Mouse (Mus musculus) intestine, embryonic 14.5 days (tissue): ENCODE measurements at regions not wholly inside any gene's neighbourhood (a gene's known extent, or its start where the extent isn't known, plus 50 kb on each side); places are given as distances from the start of the nearest gene placed in this dataset.

Experiments used
- ATAC-seq: fragments of 200-750 bp; cut with Nextera tagmentation; replicated peaks from 2 replicates; pipeline ENCODE4 v1.8.0; 2017; ENCODE audit warnings: low read depth, moderate number of reproducible peaks, moderate TSS enrichment, moderate library complexity; ENCODE audit not compliant: low FRiP score, low TSS enrichment
- DNase-seq: peaks from one replicate; pipeline ENCODE4 v3.0.0-alpha.2; 2018; ENCODE audit warnings: low spot score
- H3K27ac ChIP-seq: fragments of 300-500 bp; sonication (generic); 2 replicates; pipeline ENCODE4 v1.5.1; 2014; ENCODE audit warnings: low read depth, mild to moderate bottlenecking, control low read depth
- H3K27me3 ChIP-seq: fragments of 300-500 bp; sonication (generic); replicated peaks from 2 replicates; pipeline ENCODE4 v1.6.1; 2014; ENCODE audit warnings: low read length, control low read depth; ENCODE audit not compliant: control insufficient read depth, insufficient read depth
- H3K36me3 ChIP-seq: fragments of 300-500 bp; sonication (generic); 2 replicates; pipeline ENCODE4 v1.6.1; 2014; ENCODE audit warnings: low read length, control low read depth; ENCODE audit not compliant: control insufficient read depth, insufficient read depth
- H3K4me1 ChIP-seq: fragments of 300-500 bp; sonication (generic); replicated peaks from 2 replicates; pipeline ENCODE4 v1.6.1; 2014; ENCODE audit warnings: low read length, control low read depth, mixed read lengths; ENCODE audit not compliant: control insufficient read depth, insufficient read depth
- H3K4me2 ChIP-seq: fragments of 300-500 bp; sonication (generic); 2 replicates; pipeline ENCODE4 v1.6.1; 2014; ENCODE audit warnings: low read length
- H3K4me3 ChIP-seq: fragments of 300-500 bp; sonication (generic); 2 replicates; pipeline ENCODE4 v1.5.1; 2014; ENCODE audit warnings: low read depth, low read length, control low read depth, mixed read lengths
- H3K9ac ChIP-seq: fragments of 300-500 bp; sonication (generic); 2 replicates; pipeline ENCODE4 v1.6.1; 2014; ENCODE audit warnings: mild to moderate bottlenecking, low read length
- H3K9me3 ChIP-seq: fragments of 300-500 bp; sonication (generic); 2 replicates; pipeline ENCODE4 v1.6.1; 2016; ENCODE audit warnings: low read length, control low read depth; ENCODE audit not compliant: control insufficient read depth
- WGBS: fragments of 180-500 bp; shearing (Covaris S2); extraction: QIAGEN DNeasy Blood & Tissue Kit; methylation state at CpG from one replicate; pipeline ENCODE4 v1.1.7; 2014; 5-methylcytosine and 5-hydroxymethylcytosine counted together

DNA sequence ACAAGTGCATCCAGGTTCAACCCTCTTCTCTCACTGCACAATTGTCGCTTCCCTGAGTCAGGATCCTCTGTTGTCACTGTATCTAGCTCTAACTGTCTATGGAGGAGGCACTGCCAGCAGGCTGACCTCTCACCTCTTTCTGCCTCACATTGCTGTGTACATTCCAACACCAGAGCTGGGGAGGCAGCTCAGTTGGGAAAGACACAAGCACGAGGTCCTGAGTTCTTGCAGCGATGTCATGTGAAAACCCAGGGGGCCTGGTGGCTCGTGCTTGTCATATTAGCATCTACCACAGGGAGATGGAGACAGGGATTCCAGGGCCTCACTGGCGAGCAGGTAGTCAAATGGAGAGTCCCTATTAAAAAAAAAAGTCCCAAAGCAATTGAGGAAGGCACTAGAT lies 334.2 kb downstream of the Diras2 start:
- Histone ChIP-seq H3K4me3 (no peak overlapping the region), H3K27me3 (no peaks in the 10 kb centered on the region), H3K4me2 (no peak overlapping the region), H3K9ac (no peak overlapping the region), H3K27ac (no peak overlapping the region), H3K36me3 (no peaks in the 10 kb centered on the region), H3K4me1 (no peaks in the 10 kb centered on the region), H3K9me3 (no peaks in the 10 kb centered on the region)
- no peak for ATAC-seq
- no peak for DNase-seq
- 69% methylated on average over 5 of the region's 5 CpGs for WGBS

DNA sequence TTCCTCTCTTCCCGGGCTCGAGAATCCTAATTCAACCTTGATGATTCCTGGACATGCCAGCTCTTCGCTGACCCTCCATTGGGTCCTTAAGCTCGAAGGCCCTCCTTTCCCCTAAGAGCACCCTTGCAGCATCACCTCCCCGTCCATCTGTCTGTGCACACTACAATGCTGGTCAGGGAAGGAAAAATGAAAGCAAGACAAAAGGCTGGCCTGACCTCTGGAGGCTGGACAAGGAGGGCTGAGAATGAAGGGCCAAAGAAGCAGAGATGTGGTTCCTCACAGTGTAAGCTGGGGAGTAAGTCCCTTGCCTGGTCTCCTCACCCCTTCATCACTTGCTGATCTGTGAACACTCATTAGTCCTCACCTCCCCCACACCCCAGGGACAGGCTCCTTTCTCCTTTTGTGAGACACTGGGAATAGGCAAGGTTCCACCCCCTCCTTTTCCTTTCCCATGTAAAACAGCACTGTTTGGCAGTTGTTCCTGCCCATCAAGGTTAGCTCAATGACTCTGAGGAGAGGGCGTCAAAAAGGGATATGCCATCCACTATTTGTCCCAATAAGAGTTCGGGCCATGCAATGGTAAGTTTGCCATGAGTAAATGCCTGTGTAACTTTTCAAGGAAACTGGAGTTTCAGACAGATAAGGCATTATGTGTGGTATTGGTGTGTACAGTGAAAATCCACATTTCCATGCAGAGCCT lies 332.3 kb downstream of the Diras2 start:
- H3K27ac ChIP-seq: no peak overlapping the region
- 86% methylated on average over 7 of the region's 7 CpGs for WGBS
- H3K9me3 ChIP-seq: no peaks in the 10 kb centered on the region
- H3K4me1 ChIP-seq: no peaks in the 10 kb centered on the region
- H3K9ac ChIP-seq: no peak overlapping the region
- H3K27me3 ChIP-seq: no peaks in the 10 kb centered on the region
- H3K36me3 ChIP-seq: no peaks in the 10 kb centered on the region
- no peak overlapping the region for H3K4me2 ChIP-seq
- no peak overlapping the region for H3K4me3 ChIP-seq
- DNase-seq (no peak), ATAC-seq (no peak)

DNA sequence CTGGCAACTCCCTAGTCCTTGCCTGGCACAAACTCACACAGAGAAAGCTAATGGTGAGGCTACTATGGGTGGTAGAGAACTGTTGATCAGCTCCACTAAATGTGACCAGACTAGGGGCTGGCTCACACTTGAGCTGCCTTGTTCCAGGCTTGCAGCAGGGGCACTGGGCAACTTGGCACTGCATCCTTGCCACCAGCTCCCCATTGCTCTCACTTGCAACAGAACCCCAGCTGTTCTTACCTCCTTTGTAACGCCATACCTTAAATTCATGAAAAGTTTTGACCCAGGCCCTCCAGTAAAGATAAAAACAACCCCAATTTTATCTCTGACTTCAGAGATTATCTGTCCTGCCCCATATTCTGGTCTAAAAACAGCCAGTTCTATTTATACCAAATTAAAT lies 328.7 kb downstream of the Diras2 start:
- DNase-seq: no peak
- ATAC-seq: no peak
- whole genome bisulfite sequencing: 71% methylated on average over 1 of the region's 1 CpGs
- Histone ChIP-seq H3K36me3 (no peaks in the 10 kb centered on the region), H3K9me3 (no peaks in the 10 kb centered on the region), H3K27ac (no peak overlapping the region), H3K4me1 (no peaks in the 10 kb centered on the region), H3K4me3 (no peak overlapping the region), H3K9ac (no peak overlapping the region), H3K27me3 (no peaks in the 10 kb centered on the region), H3K4me2 (no peak overlapping the region)

DNA sequence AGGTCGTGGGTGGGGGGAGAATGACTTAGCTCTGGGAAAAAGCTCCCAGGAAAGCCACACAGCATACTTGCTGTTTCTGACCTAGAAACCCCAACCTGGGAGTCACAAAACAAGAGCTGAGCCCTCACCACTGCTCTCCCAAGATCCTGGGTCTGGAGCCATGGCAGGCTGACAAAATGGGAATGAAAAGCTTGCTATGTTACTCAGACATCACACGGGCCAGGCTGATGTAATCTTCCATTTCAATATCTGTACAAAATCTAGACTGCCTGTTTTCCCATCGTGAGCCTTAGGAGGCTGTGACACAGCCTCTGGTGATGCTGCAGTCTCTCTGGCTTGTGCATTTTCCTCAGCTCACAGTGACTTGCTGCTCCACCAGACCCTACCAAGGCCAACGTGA lies 325.1 kb downstream of the Diras2 start:
- DNase-seq (no peak), ATAC-seq (no peak)
- no peaks in the 10 kb centered on the region for H3K4me1 ChIP-seq
- no peak overlapping the region for H3K4me3 ChIP-seq
- WGBS: 73% methylated on average over 4 of the region's 4 CpGs
- no peak overlapping the region for H3K27ac ChIP-seq
- H3K4me2 ChIP-seq: no peak overlapping the region
- no peak overlapping the region for H3K9ac ChIP-seq
- no peaks in the 10 kb centered on the region for H3K36me3 ChIP-seq
- H3K9me3 ChIP-seq: no peaks in the 10 kb centered on the region
- H3K27me3 ChIP-seq: no peaks in the 10 kb centered on the region

- Histone ChIP-seq H3K27me3 (no peaks in the 10 kb centered on the region), H3K27ac (no peak overlapping the region), H3K9me3 (no peaks in the 10 kb centered on the region), H3K9ac (no peak overlapping the region), H3K4me3 (no peak overlapping the region), H3K4me1 (no peaks in the 10 kb centered on the region), H3K36me3 (no peaks in the 10 kb centered on the region), H3K4me2 (no peak overlapping the region)
- no peak for DNase-seq
- WGBS: 90% methylated on average over 5 of the region's 5 CpGs
- ATAC-seq: no peak
Observed at GRCm38 (mm10) chr13:52216343-52216742, 314.7 kb downstream of the Diras2 start.

- no peaks in the 10 kb centered on the region for H3K9me3 ChIP-seq
- no peak overlapping the region for H3K4me3 ChIP-seq
- peaks cover 2% of the 10 kb centered on the region; the same call in 1 of the 2 replicates for H3K4me1 ChIP-seq
- no peak for ATAC-seq
- DNase-seq: no peak
- WGBS: 50% methylated on average over 5 of the region's 5 CpGs
- no peaks in the 10 kb centered on the region for H3K36me3 ChIP-seq
- H3K9ac ChIP-seq: no peak overlapping the region
- H3K27ac ChIP-seq: no peak overlapping the region
- no peaks in the 10 kb centered on the region for H3K27me3 ChIP-seq
- H3K4me2 ChIP-seq: no peak overlapping the region
Observed at GRCm38 (mm10) chr13:52217066-52217465, 314.0 kb downstream of the Diras2 start.

DNA sequence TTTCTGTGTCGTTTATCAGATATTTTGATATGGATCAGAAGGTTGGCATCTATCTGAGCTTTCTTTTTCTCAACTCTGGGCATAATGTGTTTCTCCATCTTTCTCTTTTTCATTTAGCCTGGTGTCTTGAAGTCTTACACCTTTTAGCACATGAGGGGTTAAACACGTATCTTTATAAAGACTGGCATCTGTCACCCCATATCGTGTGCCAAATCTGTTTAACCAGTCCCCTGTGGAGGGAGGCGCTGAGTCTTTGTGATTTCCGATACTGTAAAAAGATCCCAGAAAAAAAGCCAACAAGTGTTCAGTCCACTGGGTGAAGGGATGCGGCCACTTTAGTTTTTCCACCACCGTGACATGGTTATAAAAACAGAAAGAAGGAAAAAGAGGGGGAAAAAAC lies 313.3 kb downstream of the Diras2 start:
- no peaks in the 10 kb centered on the region for H3K9me3 ChIP-seq
- 82% methylated on average over 7 of the region's 7 CpGs for WGBS

DNA sequence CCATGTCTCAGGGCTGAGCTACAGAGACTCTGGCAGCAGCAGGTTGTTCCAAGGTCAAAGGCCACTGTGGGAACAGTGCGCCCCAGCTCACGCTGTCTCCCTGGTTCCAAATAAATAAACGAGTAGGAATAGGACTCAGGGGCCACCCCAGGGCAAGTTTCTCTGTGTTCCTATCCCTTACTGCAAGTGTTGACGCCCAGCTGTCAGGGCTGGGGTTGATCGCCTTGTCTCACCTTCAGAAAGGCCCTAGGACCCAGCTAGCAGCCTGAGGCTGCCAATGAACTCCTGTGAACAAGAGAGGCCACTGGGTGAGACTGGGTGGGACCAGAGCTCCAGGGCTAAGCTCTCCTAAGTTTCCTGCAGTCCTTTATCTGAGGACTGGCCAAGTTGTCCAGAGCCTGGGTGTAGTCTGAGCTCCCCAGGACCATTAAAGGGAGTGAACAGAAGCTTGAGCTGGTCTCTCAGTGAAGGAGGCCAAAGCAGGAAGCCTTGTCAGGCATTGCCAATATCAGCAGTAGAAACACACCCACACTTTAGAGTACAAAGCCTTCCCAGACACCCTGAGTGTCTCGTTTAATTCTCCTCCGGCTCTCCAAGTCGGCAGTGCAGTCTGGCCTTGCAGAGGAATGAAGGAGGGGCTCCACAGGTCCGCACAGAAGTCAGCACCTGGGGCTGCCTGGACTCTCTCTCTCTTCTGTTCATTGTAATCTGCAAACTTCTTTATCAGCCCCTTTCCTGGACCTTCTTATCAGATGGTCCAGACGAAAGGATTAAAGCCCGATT lies 308.6 kb downstream of the Diras2 start:
- DNase-seq: peak; percentile 62
- 36% methylated on average over 11 of the region's 11 CpGs for WGBS
- Histone ChIP-seq H3K4me2 (no peak overlapping the region), H3K9ac (no peak overlapping the region), H3K4me1 (peaks cover 14% of the 10 kb centered on the region), H3K27ac (0 out of 2 replicates have a peak overlapping the region, but pooled peaks have one; percentile 11), H3K36me3 (no peaks in the 10 kb centered on the region), H3K9me3 (no peaks in the 10 kb centered on the region), H3K27me3 (no peaks in the 10 kb centered on the region), H3K4me3 (no peak overlapping the region)
- ATAC-seq: no peak

More for the DNA sequence above, 313.3 kb downstream of the Diras2 start:
- Histone ChIP-seq H3K4me2 (no peak overlapping the region), H3K27ac (no peak overlapping the region), H3K36me3 (no peaks in the 10 kb centered on the region), H3K9ac (no peak overlapping the region), H3K27me3 (no peaks in the 10 kb centered on the region), H3K4me3 (no peak overlapping the region), H3K4me1 (peaks cover 8% of the 10 kb centered on the region)
- DNase-seq: no peak
- no peak for ATAC-seq
